Mouse (Mus musculus) midbrain, embryonic 13.5 days (tissue): Measurements from ENCODE around the gene Rbms1. TPM values are rescaled to one million over a fixed set of nuclear protein-coding genes. Genes with fewer than 3 reads are reported as not detected.
A peak's percentile ranks its signal among the peaks of the same experiment; 100 is the strongest.
"Not testable (repeated sequence)": the region's sequence is repeated elsewhere in the genome, so short reads cannot be mapped to it uniquely, and the experiment has no call there.

ENCODE experiments used
- ATAC-seq: fragments of 200-750 bp; cut with Nextera tagmentation; 2 replicates; pipeline ENCODE4 v1.8.0; 2017; ENCODE audit warnings: mild to moderate bottlenecking, moderate TSS enrichment, moderate library complexity
- H3K27ac ChIP-seq: fragments of 300-500 bp; sonication (generic); 2 replicates; pipeline ENCODE4 v1.5.1; 2015; ENCODE audit warnings: inconsistent platforms, mild to moderate bottlenecking, moderate library complexity
- H3K27me3 ChIP-seq: fragments of 300-500 bp; sonication (generic); 2 replicates; pipeline ENCODE4 v1.6.1; 2015; ENCODE audit warnings: mild to moderate bottlenecking, inconsistent platforms
- H3K36me3 ChIP-seq: fragments of 300-500 bp; sonication (generic); 2 replicates; pipeline ENCODE4 v1.6.1; 2015; ENCODE audit warnings: mild to moderate bottlenecking, inconsistent platforms
- H3K4me1 ChIP-seq: fragments of 300-500 bp; sonication (generic); replicated peaks from 2 replicates; pipeline ENCODE4 v1.6.1; 2015; ENCODE audit warnings: inconsistent platforms
- H3K4me2 ChIP-seq: fragments of 300-500 bp; sonication (generic); replicated peaks from 2 replicates; pipeline ENCODE4 v1.6.1; 2015; ENCODE audit warnings: moderate library complexity, mild to moderate bottlenecking, inconsistent platforms
- H3K4me3 ChIP-seq: fragments of 300-500 bp; sonication (generic); replicated peaks from 2 replicates; pipeline ENCODE4 v1.5.1; 2015; ENCODE audit warnings: mild to moderate bottlenecking, inconsistent platforms
- H3K9ac ChIP-seq: fragments of 300-500 bp; sonication (generic); replicated peaks from 2 replicates; pipeline ENCODE4 v1.6.1; 2015; ENCODE audit warnings: mild to moderate bottlenecking, inconsistent platforms
- H3K9me3 ChIP-seq: fragments of 300-500 bp; sonication (generic); 2 replicates; pipeline ENCODE4 v1.6.1; 2016; ENCODE audit warnings: mild to moderate bottlenecking, inconsistent platforms
- WGBS: fragments of 180-500 bp; shearing (Covaris S2); methylation state at CpG from one replicate; pipeline ENCODE4 v1.1.7; 2015; 5-methylcytosine and 5-hydroxymethylcytosine counted together
- polyA plus RNA-seq: library from polyadenylated mRNA; unstranded; fragments of >200 nt; fragmentation: Nextera tagmentation; extraction: Ambion mirVana; gene quantifications from 2 replicates; pipeline ENCODE4 v1.2.1, GENCODE M21; 2015

The Rbms1 gene
- polyA plus RNA-seq, 1 experiment from 2014 or later, result 32.0 TPM

DNA sequence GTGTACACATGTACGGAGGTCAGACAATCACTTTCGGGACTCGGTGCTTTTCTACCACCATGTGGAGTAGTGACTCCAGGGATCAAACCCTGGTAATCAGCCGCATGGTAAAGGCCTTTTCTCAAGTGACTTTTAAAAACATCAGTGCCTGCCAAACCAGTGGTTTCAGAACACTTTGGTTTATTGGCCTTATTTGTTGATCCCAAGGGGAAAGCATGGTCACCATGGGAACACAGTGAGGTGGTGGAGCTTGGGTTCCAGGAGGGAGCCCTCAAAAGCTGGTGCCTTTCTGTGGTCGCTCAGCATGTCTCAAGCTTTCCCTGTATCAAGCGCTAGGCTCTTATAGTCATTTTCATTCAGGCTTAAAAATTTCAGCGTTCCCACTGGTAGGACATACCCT lies 126.8 kb downstream of the Rbms1 start:
- 0 out of 2 replicates have a peak, but pooled peaks cover 10% of the 10 kb centered on the region for H3K27me3 ChIP-seq
- 87% methylated on average over 7 of the region's 7 CpGs for WGBS
- H3K4me2 ChIP-seq, result no peak overlapping the region
- no peaks in the 10 kb centered on the region for H3K9me3 ChIP-seq
- H3K27ac ChIP-seq, result no peak overlapping the region
- no peak for ATAC-seq
- no peak overlapping the region for H3K4me3 ChIP-seq
- H3K36me3 ChIP-seq, result no peaks in the 10 kb centered on the region
- no peak overlapping the region for H3K9ac ChIP-seq
- peaks cover 23% of the 10 kb centered on the region for H3K4me1 ChIP-seq

DNA sequence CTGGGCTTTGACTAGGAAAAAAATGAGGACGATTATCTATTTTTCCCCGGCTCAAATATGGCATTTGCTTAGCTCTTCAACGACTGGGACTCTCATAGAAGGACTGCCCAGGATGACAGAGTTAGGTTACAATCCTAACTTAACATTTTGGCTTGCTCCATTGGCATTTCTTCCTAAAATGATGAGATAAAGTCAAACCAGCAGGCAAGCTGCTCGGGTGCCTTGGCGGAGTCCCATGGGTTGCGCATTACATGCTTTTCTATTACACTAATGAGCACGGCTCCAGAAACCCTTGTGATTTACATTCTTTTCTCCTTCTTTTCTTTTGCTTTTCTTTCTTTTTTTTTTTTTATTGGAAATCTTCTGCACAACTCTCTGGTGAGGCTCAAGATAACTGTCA lies 128.7 kb downstream of the Rbms1 start:
- peaks cover 23% of the 10 kb centered on the region for H3K4me1 ChIP-seq
- no peak overlapping the region for H3K27ac ChIP-seq
- no peak for ATAC-seq
- H3K4me3 ChIP-seq, result no peak overlapping the region
- WGBS, result 72% methylated on average over 7 of the region's 7 CpGs
- H3K36me3 ChIP-seq, result no peaks in the 10 kb centered on the region
- no peak overlapping the region for H3K4me2 ChIP-seq
- no peaks in the 10 kb centered on the region for H3K9me3 ChIP-seq
- no peak overlapping the region for H3K9ac ChIP-seq
- 0 out of 2 replicates have a peak, but pooled peaks cover 6% of the 10 kb centered on the region for H3K27me3 ChIP-seq

DNA sequence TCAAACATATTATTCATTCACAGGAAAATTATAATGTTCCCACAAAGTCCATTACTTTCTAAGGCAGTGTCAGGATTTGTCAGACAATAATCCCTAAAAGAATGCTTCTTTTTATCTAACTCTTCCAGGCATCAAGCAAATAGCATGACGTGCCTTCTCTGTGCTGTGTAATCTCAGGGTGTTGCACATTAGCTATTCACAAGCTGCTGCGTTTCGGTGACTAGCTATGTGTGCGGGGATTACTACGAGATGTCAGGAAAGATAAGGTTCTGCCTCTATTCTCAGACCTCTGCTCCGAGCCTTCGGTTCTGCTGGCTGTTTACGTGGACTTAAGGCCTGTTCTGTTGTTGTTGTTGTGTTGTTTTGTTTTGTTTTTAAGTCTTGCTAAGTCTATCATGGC lies 130.7 kb downstream of the Rbms1 start:
- Histone ChIP-seq H3K27me3 (0 out of 2 replicates have a peak, but pooled peaks cover 6% of the 10 kb centered on the region), H3K4me2 (no peak overlapping the region), H3K27ac (no peak overlapping the region), H3K36me3 (no peaks in the 10 kb centered on the region), H3K4me1 (peaks cover 20% of the 10 kb centered on the region), H3K4me3 (no peak overlapping the region), H3K9ac (no peak overlapping the region), H3K9me3 (no peaks in the 10 kb centered on the region)
- peak; percentile 75 for ATAC-seq
- WGBS, result 29% methylated on average over 8 of the region's 8 CpGs

DNA sequence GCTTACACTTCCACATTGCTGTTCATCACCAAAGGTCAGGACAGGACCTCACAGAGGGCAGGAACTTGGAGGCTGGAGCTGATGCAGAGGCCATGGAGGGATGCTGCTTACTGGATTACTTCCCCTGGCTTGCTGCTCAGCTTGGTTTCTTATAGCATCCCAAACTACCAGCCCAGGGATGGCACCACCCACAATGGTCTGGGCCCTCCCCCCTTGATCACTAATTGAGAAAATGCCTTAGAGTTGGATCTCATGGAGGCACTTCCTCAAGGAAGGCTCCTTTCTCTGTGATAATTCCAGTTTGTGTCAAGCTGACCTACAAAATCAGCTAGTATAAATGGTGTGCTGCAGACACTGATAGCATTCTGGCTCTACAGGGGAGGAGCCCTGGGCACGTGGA lies 132.5 kb downstream of the Rbms1 start:
- not testable (repeated sequence) for H3K27me3 ChIP-seq, ATAC-seq, H3K9me3 ChIP-seq, H3K4me3 ChIP-seq, H3K27ac ChIP-seq, H3K9ac ChIP-seq, H3K36me3 ChIP-seq, H3K4me2 ChIP-seq
- H3K4me1 ChIP-seq, result peaks cover 12% of the 10 kb centered on the region
- 30% methylated on average over 1 of the region's 1 CpGs for WGBS

DNA sequence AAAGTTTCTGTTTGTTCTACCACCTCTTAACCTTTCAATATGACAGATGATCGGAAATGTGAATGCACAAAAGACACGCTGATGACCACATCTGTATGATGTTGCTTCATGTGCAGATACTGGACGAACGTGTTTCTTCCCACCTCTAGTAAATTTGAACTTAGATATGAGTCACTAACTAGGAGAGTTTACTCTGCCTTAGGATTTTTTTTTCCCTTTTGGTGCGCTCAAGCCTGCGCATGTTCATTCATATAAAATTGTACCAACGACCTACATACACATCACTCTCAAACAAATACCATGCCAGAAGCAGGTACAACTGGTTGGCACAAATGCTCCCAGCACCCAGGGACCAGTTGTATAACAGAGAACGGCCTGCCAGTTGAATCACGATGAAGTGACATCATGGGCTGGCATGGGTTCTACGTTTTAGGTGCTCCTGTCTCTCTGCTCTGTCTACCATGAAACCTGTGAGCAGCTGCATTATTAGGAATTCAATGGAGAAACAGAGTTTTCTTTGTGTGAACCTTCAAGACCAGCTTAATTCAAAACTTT lies 134.0 kb downstream of the Rbms1 start:
- 88% methylated on average over 10 of the region's 10 CpGs for WGBS
- no peak for ATAC-seq
- Histone ChIP-seq H3K4me3 (no peak overlapping the region), H3K9ac (no peak overlapping the region), H3K27ac (no peak overlapping the region), H3K36me3 (no peaks in the 10 kb centered on the region), H3K4me1 (peaks cover 12% of the 10 kb centered on the region), H3K9me3 (no peaks in the 10 kb centered on the region), H3K27me3 (0 out of 2 replicates have a peak, but pooled peaks cover 6% of the 10 kb centered on the region), H3K4me2 (no peak overlapping the region)

DNA sequence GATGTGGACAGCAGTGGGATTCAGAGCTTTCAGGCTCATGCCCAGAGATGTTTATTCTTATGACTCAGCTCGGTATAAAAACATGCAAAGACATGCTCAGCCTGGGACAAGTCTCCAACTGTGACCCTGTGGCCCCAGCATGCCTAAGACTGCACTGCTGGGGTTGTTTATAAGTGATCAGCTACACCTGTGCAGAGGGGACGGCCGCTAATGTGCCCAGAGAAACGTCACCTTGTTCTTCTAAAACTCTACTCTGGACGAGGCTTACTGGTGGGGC lies 135.9 kb downstream of the Rbms1 start:
- no peak overlapping the region for H3K4me2 ChIP-seq
- no peaks in the 10 kb centered on the region for H3K36me3 ChIP-seq
- H3K4me3 ChIP-seq, result no peak overlapping the region
- H3K27ac ChIP-seq, result no peak overlapping the region
- H3K27me3 ChIP-seq, result no peaks in the 10 kb centered on the region
- no peak overlapping the region for H3K9ac ChIP-seq
- ATAC-seq, result no peak
- 80% methylated on average over 5 of the region's 5 CpGs for WGBS
- H3K9me3 ChIP-seq, result no peaks in the 10 kb centered on the region
- H3K4me1 ChIP-seq, result peaks cover 7% of the 10 kb centered on the region

DNA sequence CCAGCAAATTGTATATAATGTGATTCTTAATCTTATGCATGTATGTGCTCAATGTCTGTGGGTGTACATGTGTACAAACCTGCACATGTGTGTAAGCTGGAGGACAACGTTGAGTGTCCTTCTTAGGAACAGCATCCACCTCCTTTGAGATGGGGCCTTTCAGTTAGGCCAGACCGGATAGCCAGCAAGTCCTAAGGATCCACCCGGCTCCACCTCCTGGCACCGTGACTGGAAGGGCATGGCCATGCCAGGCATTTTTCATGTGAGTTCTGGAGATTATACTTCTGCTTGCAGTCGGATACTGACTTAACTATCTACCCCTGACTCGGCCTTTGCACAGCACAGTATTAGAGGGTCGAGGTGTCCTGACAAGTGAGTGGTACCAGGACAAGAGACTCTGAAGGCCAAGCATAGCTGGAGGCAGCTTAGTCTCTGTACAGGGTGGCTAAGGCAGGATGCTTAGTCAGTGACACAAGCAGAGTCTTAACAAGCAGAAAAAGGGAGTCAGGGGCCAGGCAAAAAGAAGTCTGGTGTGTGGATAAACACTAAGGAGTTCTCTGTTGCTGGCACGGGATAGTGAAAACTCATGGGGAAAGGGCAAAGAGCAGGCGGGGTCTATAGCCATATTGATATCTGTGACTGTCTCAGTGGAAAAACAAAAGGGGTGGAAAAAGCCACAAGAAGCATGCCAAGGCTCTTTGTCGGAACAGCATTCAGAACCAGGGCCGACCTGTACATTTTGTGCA lies 136.4 kb downstream of the Rbms1 start:
- H3K9me3 ChIP-seq, result no peaks in the 10 kb centered on the region
- no peaks in the 10 kb centered on the region for H3K27me3 ChIP-seq
- no peak overlapping the region for H3K9ac ChIP-seq
- no peak for ATAC-seq
- 89% methylated on average over 11 of the region's 11 CpGs for WGBS
- no peak overlapping the region for H3K4me2 ChIP-seq
- H3K36me3 ChIP-seq, result no peaks in the 10 kb centered on the region
- no peak overlapping the region for H3K27ac ChIP-seq
- peaks cover 2% of the 10 kb centered on the region for H3K4me1 ChIP-seq
- no peak overlapping the region for H3K4me3 ChIP-seq

DNA sequence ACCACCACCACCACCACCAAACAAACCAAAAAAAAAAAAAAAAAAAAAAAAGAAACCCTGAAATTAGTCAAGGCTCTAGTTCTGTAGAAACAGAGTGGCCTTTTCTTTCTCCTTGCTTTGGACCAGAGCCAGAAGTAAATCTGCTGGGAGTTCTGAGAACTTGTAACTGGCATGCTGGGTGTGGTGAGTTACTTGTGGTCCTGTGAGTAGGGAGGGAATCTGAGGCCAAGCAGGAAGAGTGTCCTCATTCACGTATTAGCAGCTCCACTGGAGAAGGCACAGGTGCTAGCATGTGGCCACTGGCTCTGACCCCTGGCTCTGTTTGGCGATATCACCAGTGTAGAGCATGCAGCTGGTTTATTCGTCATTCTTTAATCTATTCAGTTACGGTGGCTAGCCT lies 137.3 kb downstream of the Rbms1 start:
- H3K9ac ChIP-seq, result no peak overlapping the region
- H3K27me3 ChIP-seq, result no peaks in the 10 kb centered on the region
- H3K27ac ChIP-seq, result no peak overlapping the region
- 67% methylated on average over 4 of the region's 4 CpGs for WGBS
- no peaks in the 10 kb centered on the region for H3K36me3 ChIP-seq
- H3K4me1 ChIP-seq, result no peaks in the 10 kb centered on the region
- H3K9me3 ChIP-seq, result no peaks in the 10 kb centered on the region
- H3K4me2 ChIP-seq, result no peak overlapping the region
- no peak for ATAC-seq
- no peak overlapping the region for H3K4me3 ChIP-seq

DNA sequence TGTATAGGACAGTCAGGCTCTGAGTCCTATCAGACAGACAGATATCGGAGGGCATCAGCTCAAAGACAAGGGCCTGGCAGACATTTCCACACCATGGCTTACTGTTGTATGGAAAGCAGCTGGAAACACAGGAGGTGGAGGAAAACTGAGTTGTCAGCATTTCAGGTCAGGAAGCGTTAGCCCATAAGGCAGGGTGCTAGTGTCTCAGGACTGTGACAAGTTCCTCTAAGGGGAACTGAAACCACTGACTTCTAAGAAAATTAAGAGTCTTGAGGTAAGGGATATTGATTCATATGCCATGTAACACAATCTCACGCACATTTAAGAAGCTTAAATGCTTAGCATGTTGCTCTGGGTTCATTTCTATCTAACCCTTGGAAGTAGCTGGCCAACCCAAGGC lies 141.4 kb downstream of the Rbms1 start:
- Histone ChIP-seq H3K27me3 (peaks cover 4% of the 10 kb centered on the region; the same call in 1 of the 2 replicates), H3K9ac (no peak overlapping the region), H3K27ac (no peak overlapping the region), H3K4me3 (no peak overlapping the region), H3K36me3 (no peaks in the 10 kb centered on the region), H3K9me3 (no peaks in the 10 kb centered on the region), H3K4me1 (0 out of 2 replicates have a peak, but pooled peaks cover 3% of the 10 kb centered on the region), H3K4me2 (no peak overlapping the region)
- WGBS, result 92% methylated on average over 3 of the region's 3 CpGs
- ATAC-seq, result no peak

DNA sequence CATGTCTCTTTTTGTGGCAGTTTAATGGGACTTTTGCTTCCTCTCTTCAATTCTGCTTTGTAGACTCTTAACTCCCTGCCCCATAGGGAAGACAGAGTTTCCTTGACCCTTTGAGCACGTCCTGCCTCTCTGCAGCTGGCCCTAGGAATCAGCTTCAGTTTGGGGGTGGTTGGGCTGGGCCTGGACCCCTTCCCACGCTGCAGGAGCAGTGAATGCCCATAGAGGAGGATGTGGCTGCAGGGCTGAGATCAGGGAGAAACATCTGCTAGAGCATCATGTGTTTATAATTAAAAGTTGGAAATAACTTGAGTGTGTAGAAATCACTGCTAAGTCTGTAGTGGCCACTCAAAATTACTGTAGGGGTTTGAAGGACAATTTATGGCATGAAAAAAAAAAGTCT lies 144.4 kb downstream of the Rbms1 start:
- H3K9ac ChIP-seq, result no peak overlapping the region
- ATAC-seq, result no peak
- WGBS, result 19% methylated on average over 2 of the region's 2 CpGs
- H3K27ac ChIP-seq, result no peak overlapping the region
- no peaks in the 10 kb centered on the region for H3K9me3 ChIP-seq
- H3K36me3 ChIP-seq, result no peaks in the 10 kb centered on the region
- H3K27me3 ChIP-seq, result peaks cover 4% of the 10 kb centered on the region; the same call in 1 of the 2 replicates
- H3K4me2 ChIP-seq, result no peak overlapping the region
- no peak overlapping the region for H3K4me3 ChIP-seq
- 0 out of 2 replicates have a peak, but pooled peaks cover 3% of the 10 kb centered on the region for H3K4me1 ChIP-seq

DNA sequence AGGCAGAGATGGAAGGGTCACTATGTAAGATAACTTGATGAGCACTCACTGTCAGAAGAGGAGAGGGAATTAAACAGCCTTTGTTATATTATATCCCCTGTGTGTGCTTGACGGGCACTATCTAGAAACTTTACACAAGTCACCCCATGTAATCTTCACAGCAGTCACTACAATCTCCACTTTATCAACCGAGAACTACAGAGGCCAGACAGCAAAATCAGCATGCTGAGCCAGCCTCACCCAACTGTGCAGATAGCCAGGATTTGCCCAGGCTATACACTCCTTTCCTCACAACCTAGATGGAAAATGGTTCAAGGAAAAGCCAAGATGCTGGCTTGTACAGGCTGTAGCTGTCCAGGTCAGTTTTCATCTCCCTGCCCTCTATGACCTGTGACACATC lies 146.7 kb downstream of the Rbms1 start:
- Histone ChIP-seq H3K9ac (no peak overlapping the region), H3K4me2 (no peak overlapping the region), H3K4me3 (no peak overlapping the region), H3K9me3 (no peaks in the 10 kb centered on the region), H3K27ac (no peak overlapping the region), H3K27me3 (peaks cover 9% of the 10 kb centered on the region), H3K36me3 (no peaks in the 10 kb centered on the region), H3K4me1 (0 out of 2 replicates have a peak, but pooled peaks cover 3% of the 10 kb centered on the region)
- WGBS, result 64% methylated on average over 2 of the region's 2 CpGs
- ATAC-seq, result no peak

DNA sequence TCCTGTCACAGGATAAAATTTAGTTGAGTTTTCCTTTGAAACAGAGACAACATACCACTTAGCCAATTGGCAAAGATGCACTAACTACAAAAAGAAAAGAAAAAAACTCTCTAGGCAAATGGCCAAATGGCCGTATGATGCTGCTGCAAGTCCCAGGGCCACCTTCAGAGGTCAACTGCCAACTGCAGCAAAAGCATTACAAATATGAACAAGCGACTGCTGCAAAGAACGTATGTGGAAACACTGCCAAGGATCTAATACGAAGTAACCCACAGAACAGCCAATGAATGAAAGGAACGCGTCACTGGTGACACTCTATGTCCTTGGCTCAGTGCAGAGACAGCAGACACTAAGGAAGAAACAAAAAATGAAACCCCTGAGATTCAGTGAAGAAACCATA lies 148.2 kb downstream of the Rbms1 start:
- peaks cover 9% of the 10 kb centered on the region for H3K27me3 ChIP-seq
- no peak overlapping the region for H3K4me3 ChIP-seq
- no peak overlapping the region for H3K4me2 ChIP-seq
- no peak overlapping the region for H3K9ac ChIP-seq
- no peaks in the 10 kb centered on the region for H3K36me3 ChIP-seq
- no peak for ATAC-seq
- 87% methylated on average over 6 of the region's 6 CpGs for WGBS
- no peak overlapping the region for H3K27ac ChIP-seq
- 0 out of 2 replicates have a peak, but pooled peaks cover 3% of the 10 kb centered on the region for H3K4me1 ChIP-seq
- no peaks in the 10 kb centered on the region for H3K9me3 ChIP-seq

DNA sequence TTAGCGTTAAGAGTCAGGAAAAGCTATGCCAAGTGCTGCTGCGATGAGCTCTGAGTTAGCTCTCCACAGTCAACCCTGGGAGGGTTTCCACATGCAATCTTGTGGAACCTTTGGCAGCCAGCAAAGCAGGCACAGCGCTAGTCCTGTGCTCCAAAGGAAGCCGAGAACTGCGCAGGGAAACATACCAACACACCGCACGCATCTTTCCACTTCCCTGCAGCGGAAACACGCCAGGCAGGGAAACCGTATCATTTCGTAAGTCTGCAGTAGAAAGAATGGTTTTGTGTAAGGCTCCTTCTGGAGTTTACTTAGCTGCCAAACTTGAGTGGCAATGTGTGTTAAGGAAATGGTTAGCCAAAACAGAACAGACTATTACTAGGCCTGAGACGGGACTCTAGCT lies 150.0 kb downstream of the Rbms1 start:
- H3K4me2 ChIP-seq, result no peak overlapping the region
- no peak overlapping the region for H3K27ac ChIP-seq
- no peak overlapping the region for H3K4me3 ChIP-seq
- ATAC-seq, result no peak
- H3K9me3 ChIP-seq, result no peaks in the 10 kb centered on the region
- no peak overlapping the region for H3K9ac ChIP-seq
- H3K27me3 ChIP-seq, result peaks cover 13% of the 10 kb centered on the region
- no peaks in the 10 kb centered on the region for H3K4me1 ChIP-seq
- 91% methylated on average over 12 of the region's 12 CpGs for WGBS
- no peaks in the 10 kb centered on the region for H3K36me3 ChIP-seq
